Mouse (Mus musculus) midbrain, postnatal 0 days (tissue): ENCODE data around the gene Ypel2. TPM values are rescaled to one million over a fixed set of nuclear protein-coding genes. Genes with fewer than 3 reads are reported as not detected.
A peak's percentile ranks its signal among the peaks of the same experiment; 100 is the strongest.

Experiments used
- ATAC-seq: fragments of 200-750 bp; cut with Nextera tagmentation; 2 replicates; pipeline ENCODE4 v1.8.0; 2017; ENCODE audit warnings: moderate number of reproducible peaks, mild to moderate bottlenecking, moderate TSS enrichment, moderate library complexity; ENCODE audit not compliant: low FRiP score
- DNase-seq: peaks from one replicate; pipeline ENCODE4 v3.0.0-alpha.2; 2015; ENCODE audit warnings: low spot score
- H3K27ac ChIP-seq: fragments of 300-500 bp; sonication (generic); 2 replicates; pipeline ENCODE4 v1.5.1; 2014; ENCODE audit warnings: low read depth, mild to moderate bottlenecking, low read length, mixed read lengths
- H3K27me3 ChIP-seq: fragments of 300-500 bp; sonication (generic); 2 replicates; pipeline ENCODE4 v1.6.1; 2014; ENCODE audit warnings: low read length, control low read depth, mixed read lengths; ENCODE audit not compliant: insufficient read depth
- H3K36me3 ChIP-seq: fragments of 300-500 bp; sonication (generic); 2 replicates; pipeline ENCODE4 v1.6.1; 2014; ENCODE audit warnings: low read length, control low read depth, mixed read lengths; ENCODE audit not compliant: insufficient read depth
- H3K4me1 ChIP-seq: fragments of 300-500 bp; sonication (generic); 2 replicates; pipeline ENCODE4 v1.6.1; 2014; ENCODE audit warnings: mild to moderate bottlenecking, control low read depth, antibody characterized with exemption, low read length, mixed read lengths; ENCODE audit not compliant: insufficient read depth
- H3K4me2 ChIP-seq: fragments of 300-500 bp; sonication (generic); 2 replicates; pipeline ENCODE4 v1.6.1; 2014; ENCODE audit warnings: low read depth, mild to moderate bottlenecking, low read length, mixed read lengths; ENCODE audit not compliant: poor library complexity, severe bottlenecking
- H3K4me3 ChIP-seq: fragments of 300-500 bp; sonication (generic); 2 replicates; pipeline ENCODE4 v1.5.1; 2014; ENCODE audit warnings: low read depth, mild to moderate bottlenecking, low read length, moderate library complexity
- H3K9ac ChIP-seq: fragments of 300-500 bp; sonication (generic); replicated peaks from 2 replicates; pipeline ENCODE4 v1.6.1; 2014; ENCODE audit warnings: mild to moderate bottlenecking, low read length, moderate library complexity, mixed read lengths; ENCODE audit not compliant: poor library complexity, severe bottlenecking
- H3K9me3 ChIP-seq: fragments of 300-500 bp; sonication (generic); 2 replicates; pipeline ENCODE4 v1.6.1; 2016; ENCODE audit warnings: low read length, control low read depth
- CTCF ChIP-seq: IDR thresholded peaks from 2 replicates; pipeline ENCODE4 v1.5.1; 2016; ENCODE audit warnings: antibody characterized with exemption, mild to moderate bottlenecking
- WGBS: fragments of 180-500 bp; shearing (Covaris S2); extraction: QIAGEN DNeasy Blood & Tissue Kit; methylation state at CpG from one replicate; pipeline ENCODE4 v1.1.7; 2014; 5-methylcytosine and 5-hydroxymethylcytosine counted together
- polyA plus RNA-seq: library from polyadenylated mRNA; unstranded; fragments of >200 nt; fragmentation: Nextera tagmentation; extraction: Ambion mirVana; gene quantifications from 2 replicates; pipeline ENCODE4 v1.2.1, GENCODE M21; 2015
- total RNA-seq: library from RNA; depleted of rRNA; stranded (reverse); fragments of >200 nt; gene quantifications from 2 replicates; pipeline ENCODE4 v1.2.3, GENCODE M21; 2014

Ypel2 gene
- total and polyA plus RNA-seq, 2 experiments from 2014 or later, result 4.3 to 5.8 TPM

DNA sequence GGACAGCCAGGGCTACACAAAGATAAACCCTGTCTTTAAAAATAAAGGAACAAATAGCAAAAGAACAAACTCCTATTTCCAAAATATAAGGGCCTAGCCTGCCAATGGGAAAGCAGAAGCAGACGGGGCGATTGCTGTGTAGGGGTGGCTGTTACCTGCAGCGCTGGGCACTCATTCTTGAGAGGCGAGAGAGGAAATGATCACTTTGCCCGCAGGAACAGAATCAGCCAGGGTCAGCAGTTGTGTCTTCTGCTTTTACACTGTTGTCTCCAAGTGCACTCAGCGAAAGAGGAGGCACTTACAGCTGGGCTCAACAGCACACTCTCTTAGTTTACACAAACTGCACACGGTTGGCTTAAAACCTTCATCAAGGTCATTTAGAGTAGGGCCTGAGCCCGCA, 25.9 kb upstream of the Ypel2 start:
- no peak for ATAC-seq
- Histone ChIP-seq H3K4me1 (no peaks in the 10 kb centered on the region), H3K9me3 (no peaks in the 10 kb centered on the region), H3K4me2 (no peak overlapping the region), H3K9ac (no peak overlapping the region), H3K27me3 (no peaks in the 10 kb centered on the region), H3K27ac (no peak overlapping the region), H3K36me3 (no peaks in the 10 kb centered on the region), H3K4me3 (no peak overlapping the region)
- TF ChIP-seq CTCF, result no peak
- DNase-seq, result no peak
- 82% methylated on average over 8 of the region's 8 CpGs for whole genome bisulfite sequencing

DNA sequence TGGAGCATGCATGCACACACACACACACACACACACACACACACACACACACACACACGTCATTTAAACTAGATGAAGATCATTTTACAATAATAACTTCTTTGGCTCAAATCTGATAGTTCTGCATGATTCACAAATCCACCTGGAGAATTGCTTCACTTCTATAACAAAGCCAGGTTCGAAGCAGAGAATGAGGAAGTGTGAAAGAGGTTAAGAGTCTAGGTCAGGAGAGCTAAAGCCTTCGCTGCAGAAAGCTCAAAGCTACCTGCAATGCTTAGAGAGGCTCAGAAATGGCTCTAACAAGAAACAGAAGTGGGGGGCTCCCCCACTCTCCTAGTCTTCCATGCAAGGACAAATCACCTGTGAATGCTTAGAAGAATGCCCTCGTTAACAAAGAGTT, 24.6 kb upstream of the Ypel2 start:
- no peaks in the 10 kb centered on the region for H3K9me3 ChIP-seq
- H3K4me2 ChIP-seq, result no peak overlapping the region
- H3K36me3 ChIP-seq, result no peaks in the 10 kb centered on the region
- no peak overlapping the region for H3K9ac ChIP-seq
- TF ChIP-seq CTCF, result no peak
- no peaks in the 10 kb centered on the region for H3K27me3 ChIP-seq
- H3K4me3 ChIP-seq, result no peak overlapping the region
- ATAC-seq, result no peak
- DNase-seq, result no peak
- no peak overlapping the region for H3K27ac ChIP-seq
- H3K4me1 ChIP-seq, result no peaks in the 10 kb centered on the region
- 79% methylated on average over 4 of the region's 4 CpGs for WGBS

DNA sequence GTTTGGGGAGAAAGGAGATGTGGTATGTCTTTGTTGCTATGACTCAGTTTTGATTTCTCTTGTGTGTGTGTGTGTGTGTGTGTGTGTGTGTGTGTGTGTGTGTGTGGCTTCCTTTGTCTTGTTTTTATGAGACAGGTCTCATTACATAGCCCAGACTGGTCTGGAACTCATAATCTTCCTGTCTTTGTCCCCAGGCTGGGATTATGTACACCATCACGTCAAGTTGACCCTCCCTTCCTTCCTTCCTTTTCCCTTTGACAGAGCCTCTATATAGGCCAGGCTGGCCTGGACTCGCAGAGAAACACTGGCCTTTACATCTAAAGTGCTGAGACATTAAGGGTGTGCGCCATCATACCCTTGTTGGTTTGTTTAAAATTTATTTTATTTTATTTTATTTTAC, 22.2 kb upstream of the Ypel2 start:
- H3K4me1 ChIP-seq, result no peaks in the 10 kb centered on the region
- H3K27ac ChIP-seq, result no peak overlapping the region
- H3K27me3 ChIP-seq, result no peaks in the 10 kb centered on the region
- TF ChIP-seq CTCF, result no peak
- DNase-seq (no peak), ATAC-seq (no peak)
- no peak overlapping the region for H3K4me3 ChIP-seq
- no peak overlapping the region for H3K4me2 ChIP-seq
- H3K9me3 ChIP-seq, result no peaks in the 10 kb centered on the region
- 72% methylated on average over 3 of the region's 3 CpGs for WGBS
- no peak overlapping the region for H3K9ac ChIP-seq
- no peaks in the 10 kb centered on the region for H3K36me3 ChIP-seq

DNA sequence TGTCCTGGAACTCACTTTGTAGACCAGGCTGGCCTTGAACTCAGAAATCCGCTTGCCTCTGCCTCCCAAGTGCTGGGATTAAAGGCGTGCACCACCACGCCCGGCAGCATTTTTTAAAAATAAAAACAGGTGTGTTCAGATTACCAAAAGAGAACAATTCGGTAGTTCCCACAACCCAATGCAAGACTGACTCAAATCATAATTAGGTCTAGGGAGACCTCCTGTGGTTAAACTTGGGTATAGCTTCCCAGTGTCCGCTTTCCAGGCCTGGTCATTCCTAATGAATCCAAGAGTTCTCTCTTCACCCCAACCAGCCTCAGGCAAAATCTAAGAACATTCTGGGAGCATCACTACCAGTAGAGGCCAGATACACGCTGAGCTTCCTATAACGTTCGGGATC, 17.0 kb upstream of the Ypel2 start:
- no peak overlapping the region for H3K4me3 ChIP-seq
- no peak overlapping the region for H3K9ac ChIP-seq
- no peaks in the 10 kb centered on the region for H3K27me3 ChIP-seq
- ATAC-seq (0 out of 2 replicates have a peak, but pooled peaks have one; percentile 65), DNase-seq (peak; percentile 89)
- 22% methylated on average over 9 of the region's 9 CpGs for WGBS
- H3K27ac ChIP-seq, result no peak overlapping the region
- no peaks in the 10 kb centered on the region for H3K36me3 ChIP-seq
- no peak overlapping the region for H3K4me2 ChIP-seq
- H3K9me3 ChIP-seq, result no peaks in the 10 kb centered on the region
- peak; percentile 87 for TF ChIP-seq CTCF
- no peaks in the 10 kb centered on the region for H3K4me1 ChIP-seq

DNA sequence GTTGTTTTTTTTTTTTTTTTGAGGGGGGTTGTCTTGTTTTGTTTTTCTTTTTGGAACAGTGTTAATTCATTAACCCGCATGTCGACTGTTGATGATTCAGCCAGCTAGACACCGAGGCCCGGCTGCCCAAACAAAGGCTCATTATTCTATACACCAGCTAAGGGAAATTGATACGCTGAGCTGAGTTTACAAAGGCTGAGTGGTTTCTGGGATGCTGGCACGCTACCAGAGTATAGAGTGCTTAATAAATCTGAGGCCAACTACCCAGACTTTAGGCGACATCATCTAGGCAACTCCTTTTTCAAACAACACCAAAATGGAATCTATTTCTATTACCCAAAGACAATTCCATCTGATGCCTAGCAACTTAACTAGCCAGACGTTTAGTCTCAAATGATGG, 13.9 kb upstream of the Ypel2 start:
- Histone ChIP-seq H3K9ac (no peak overlapping the region), H3K4me2 (no peak overlapping the region), H3K27me3 (no peaks in the 10 kb centered on the region), H3K27ac (no peak overlapping the region), H3K4me3 (no peak overlapping the region), H3K9me3 (no peaks in the 10 kb centered on the region), H3K4me1 (no peaks in the 10 kb centered on the region), H3K36me3 (no peaks in the 10 kb centered on the region)
- DNase-seq (peak; percentile 42), ATAC-seq (no peak)
- 20% methylated on average over 8 of the region's 8 CpGs for WGBS
- TF ChIP-seq CTCF, result no peak

DNA sequence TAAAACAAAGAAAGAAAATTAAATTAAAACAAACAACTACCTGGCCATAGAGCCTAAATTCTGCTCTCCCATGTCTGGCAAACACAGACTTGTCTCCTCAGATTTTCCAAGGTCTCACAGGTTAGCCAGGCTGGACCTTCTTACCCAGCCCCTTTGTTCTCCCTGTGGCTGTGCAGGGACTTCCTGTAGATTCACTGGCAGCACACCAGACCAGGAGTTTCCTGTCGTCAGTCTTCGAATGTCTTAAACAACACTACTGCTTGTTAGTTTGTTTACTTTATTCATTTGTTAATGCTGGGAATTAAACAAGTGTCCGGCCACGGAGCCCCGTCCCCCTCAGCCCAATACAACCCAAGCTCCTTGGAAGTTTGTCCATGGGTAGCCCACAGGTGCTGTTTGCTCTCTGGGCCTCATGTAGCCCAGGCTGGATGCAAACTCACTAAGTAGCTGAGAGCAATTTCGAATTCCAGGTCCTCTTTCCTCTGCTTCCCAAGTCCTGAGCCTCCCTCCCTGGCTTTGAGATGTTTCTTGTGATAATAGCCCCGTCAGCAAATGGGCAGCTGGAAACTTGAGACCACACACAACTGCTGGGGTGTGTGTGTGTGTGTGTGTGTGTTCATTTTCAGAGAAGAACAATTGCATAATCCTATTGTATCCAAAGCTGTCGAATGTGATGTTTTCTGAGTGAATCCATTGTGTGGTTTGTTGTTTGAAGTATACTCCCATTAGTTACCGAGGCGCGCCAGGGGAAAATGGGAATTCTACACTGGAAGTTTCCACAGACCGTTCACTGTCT, 11.7 kb upstream of the Ypel2 start:
- 54% methylated on average over 12 of the region's 12 CpGs for WGBS
- Histone ChIP-seq H3K4me1 (no peaks in the 10 kb centered on the region), H3K9me3 (no peaks in the 10 kb centered on the region), H3K36me3 (no peaks in the 10 kb centered on the region), H3K27me3 (no peaks in the 10 kb centered on the region), H3K4me3 (no peak overlapping the region), H3K9ac (no peak overlapping the region), H3K27ac (no peak overlapping the region), H3K4me2 (no peak overlapping the region)
- no peak for ATAC-seq
- no peak for TF ChIP-seq CTCF
- no peak for DNase-seq
